Mouse (Mus musculus): ENCODE results near the gene Mlip.

The Mlip gene

DNA sequence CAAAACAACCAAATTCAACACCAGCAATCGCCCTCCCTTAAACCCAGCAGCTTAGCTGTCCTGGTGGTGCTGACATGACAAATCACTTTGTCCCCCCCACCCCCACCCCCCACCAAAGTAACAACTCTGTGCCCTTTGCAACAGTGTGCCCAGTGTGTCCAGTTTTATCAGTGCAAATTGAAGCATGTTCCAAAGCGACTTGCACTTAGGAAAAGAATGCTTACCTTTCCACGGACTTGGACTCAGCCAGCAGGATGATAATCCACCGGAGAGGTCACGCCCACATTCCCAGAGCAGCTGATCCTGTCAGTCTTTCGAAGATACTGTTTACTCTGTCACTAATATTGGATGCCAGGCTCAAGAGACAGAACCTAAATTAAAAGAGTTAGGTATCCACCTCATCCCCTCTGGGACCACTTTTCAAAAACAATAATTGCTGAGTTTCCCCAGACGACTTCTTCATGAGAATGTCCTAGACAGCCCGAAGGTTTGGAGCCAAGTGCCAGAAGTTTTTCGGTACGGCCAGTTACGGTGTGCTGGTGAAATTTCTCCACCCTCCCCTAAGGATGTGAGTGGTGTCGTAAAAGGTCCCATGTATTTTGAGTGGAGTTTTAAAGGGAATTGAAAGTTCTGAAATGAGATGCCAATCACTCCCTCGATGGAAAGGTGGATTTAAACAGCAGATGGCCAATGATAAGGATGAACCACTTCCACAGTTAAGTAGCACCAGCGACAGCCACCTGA is at the start of gene Mlip:
Gene Mlip, minus strand, starts transcription at position 538 of the 744 bp plus-strand sequence.
- no peak for TF ChIP-seq GATA4 (IDR thresholded peaks at IDR 0.05; ENCODE audit: insufficient replicate concordance, low read length)

DNA sequence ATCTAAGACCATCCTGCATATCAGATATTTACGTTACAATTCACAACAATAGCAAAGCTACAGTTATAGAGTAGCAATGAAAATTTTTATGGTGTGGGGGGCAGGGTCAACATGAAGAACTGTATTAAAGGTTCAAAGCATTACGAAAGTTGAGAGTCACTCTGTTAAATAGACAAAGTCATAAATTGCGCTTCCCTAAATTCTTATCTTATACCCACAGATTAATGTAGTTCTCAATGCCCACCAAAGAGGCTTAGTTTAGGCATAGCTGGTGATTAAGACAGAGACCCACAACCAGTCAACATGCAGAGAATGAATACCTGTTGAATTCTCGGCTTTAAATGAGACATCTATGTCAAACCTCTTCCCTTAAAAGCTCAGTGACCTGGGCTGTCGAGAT is 47.0 kb upstream of the Mlip start:
- TF ChIP-seq GATA4 (IDR thresholded peaks at IDR 0.05; ENCODE audit: insufficient replicate concordance, low read length), result no peak

DNA sequence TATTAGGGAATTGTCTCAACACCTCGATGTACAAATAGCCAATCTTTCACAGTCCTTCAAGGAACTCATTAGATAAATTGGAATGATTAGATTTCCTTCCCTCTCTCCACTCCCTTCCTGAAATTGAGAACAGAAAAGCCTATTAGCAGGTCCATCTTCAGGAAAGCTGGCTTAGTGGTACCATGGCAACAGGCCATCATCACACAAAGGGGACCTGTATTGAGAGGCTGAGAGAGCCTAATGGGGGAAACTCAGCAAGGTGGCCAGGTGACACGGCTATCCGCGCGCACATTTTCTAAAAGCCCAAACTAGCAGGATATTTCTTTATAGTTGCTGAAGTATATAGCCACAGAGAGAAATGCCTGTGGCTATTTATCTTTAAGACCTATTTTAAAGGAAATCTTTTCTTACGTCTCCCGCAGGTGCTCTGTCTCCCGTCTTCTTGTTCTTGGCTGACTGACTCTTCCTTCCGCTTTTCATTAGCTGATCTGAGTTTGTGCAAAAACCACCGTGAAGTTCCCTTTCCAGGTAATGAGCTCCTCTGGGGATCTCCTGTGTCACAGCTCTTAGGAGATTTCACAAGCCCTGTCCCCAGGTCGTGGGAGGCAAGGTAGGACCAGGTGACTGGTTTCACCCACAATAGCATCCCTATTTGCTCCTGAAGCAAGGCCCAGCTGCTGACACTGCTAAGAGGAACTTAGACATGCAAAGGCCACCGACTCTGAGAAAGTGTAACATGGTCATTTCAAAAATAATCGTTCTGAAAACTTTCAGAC is 46.3 kb upstream of the Mlip start:
- TF ChIP-seq GATA4 (IDR thresholded peaks at IDR 0.05; ENCODE audit: insufficient replicate concordance, low read length), result no peak

- no peak for TF ChIP-seq GATA4 (IDR thresholded peaks at IDR 0.05; ENCODE audit: insufficient replicate concordance, low read length)
Observed at GRCm38 (mm10) chr9:77397027-77397426, 44.3 kb upstream of the Mlip start.

GRCm38 (mm10) chr9:77391248-77391647 is 38.5 kb upstream of the Mlip start:
- no peak for TF ChIP-seq GATA4 (IDR thresholded peaks at IDR 0.05; ENCODE audit: insufficient replicate concordance, low read length)

DNA sequence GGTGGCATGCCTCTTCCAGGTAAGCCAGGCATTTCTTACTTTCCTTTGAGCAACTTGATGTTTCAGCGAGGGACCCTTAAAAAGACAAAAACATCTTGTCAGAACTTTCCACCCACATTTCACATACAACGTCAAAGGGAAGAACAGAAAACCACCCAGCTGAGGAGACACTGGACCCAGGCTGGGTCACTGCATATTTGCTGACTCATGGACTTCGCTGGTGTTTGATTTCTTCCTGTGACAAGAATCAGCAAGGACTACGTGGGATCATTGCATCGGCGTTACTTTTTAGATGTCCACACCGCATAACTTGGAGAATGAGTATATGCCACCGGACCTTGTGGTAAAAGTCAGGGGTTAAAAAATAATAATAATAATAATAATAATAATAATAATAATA is 36.2 kb upstream of the Mlip start:
- no peak for TF ChIP-seq GATA4 (IDR thresholded peaks at IDR 0.05; ENCODE audit: insufficient replicate concordance, low read length)

GRCm38 (mm10) chr9:77386751-77387150 is 34.0 kb upstream of the Mlip start:
- TF ChIP-seq GATA4 (IDR thresholded peaks at IDR 0.05; ENCODE audit: insufficient replicate concordance, low read length), result no peak

DNA sequence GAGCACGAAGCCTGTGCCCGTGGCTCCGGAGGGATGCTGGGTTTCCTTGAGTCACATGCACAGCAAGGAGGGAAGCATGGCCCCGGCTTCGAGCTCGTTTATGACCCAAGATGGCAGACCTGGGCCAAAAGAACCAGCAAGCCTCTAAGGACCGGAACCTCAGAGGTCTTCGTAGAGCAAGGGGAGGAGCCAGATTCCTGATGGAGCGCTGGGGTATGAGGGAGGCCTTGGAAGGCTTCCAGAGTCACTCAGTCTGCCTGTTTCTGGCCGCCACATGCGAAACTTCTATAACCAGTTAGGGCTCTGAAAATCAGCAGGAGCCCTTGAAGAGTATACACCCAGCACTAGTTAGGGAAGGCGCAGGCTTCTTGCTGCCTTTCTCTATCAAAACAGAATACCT is 32.8 kb upstream of the Mlip start:
- TF ChIP-seq GATA4 (IDR thresholded peaks at IDR 0.05; ENCODE audit: insufficient replicate concordance, low read length), result no peak

DNA sequence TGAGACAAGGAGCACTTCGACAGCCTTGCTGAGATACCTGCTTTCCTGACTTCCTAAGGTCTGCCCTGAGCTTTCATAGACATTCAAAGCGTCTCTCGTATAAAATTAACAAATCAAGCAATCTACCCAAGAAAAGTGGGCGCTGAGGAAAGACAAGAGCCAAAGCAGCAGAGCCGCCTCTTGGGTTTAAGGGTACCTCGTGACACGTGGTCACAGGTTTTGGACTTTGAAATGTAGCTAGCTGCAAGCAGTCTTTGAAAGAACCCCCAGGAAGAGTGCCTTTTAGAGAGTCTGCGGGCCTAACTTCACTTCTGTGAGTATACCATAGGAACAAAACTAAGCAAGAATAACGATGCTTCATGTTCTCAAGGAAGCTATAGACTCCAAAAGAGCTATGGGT is 31.9 kb upstream of the Mlip start:
- TF ChIP-seq GATA4 (IDR thresholded peaks at IDR 0.05; ENCODE audit: insufficient replicate concordance, low read length), result no peak

DNA sequence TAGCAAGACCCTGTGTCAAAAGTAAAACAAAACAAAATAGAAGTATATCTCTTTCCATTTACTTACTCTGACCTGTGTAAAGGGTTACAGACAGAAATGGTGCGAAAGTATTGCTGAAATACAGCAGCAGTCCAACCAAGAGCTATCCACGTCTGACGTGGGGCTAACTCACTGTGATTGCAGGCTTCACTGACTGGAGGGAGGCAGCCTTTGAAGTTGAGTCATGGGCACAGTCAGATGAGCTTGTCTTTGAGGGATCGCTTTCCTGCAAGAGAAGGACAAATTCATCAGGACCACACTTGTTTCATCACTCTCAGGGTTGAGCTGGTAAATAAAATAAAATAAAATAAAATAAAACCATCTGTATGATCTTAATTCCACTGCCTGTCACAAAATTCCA is 31.2 kb upstream of the Mlip start:
- TF ChIP-seq GATA4 (IDR thresholded peaks at IDR 0.05; ENCODE audit: insufficient replicate concordance, low read length), result no peak

DNA sequence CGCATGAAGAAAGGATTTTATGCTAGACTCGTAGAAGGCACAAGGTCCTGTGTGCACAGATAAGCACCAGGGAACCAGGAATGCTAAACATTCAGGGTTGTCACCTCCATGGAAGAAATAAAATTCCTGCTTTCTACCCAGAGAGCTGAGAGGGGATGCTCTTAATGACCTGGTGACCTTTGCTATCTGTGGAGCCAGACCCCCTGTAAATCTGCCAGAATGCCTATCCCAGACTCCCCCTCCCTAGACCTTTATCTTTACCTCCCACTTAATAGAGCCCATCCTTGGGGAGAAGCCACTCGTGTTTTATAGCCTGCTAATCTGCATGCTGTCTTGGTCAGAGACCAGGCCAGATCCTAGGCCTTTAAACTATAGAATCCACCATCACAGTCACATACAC is 29.7 kb upstream of the Mlip start:
- TF ChIP-seq GATA4 (IDR thresholded peaks at IDR 0.05; ENCODE audit: insufficient replicate concordance, low read length), result no peak

DNA sequence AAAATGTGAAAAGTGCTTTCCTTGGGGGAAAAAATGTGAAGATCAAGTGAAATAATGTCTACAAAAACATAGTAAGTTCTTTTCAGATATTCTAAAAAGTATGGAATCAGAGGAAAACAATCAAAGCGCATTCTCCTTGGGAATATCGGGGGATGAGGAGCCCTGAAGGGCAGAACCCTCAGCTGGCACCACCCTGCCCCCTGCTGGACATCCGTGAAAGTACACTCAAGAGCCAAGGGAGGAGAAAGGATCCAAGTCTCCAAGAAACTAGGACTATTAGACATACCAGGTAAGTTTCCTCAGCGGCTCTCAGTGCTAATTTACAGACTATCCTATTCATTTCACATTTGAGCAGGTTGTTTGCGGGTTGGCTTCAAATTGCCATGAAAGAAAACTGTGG is 28.8 kb upstream of the Mlip start:
- TF ChIP-seq GATA4 (IDR thresholded peaks at IDR 0.05; ENCODE audit: insufficient replicate concordance, low read length), result no peak

- TF ChIP-seq GATA4 (IDR thresholded peaks at IDR 0.05; ENCODE audit: insufficient replicate concordance, low read length), result no peak
Observed at GRCm38 (mm10) chr9:77379625-77380024, 26.9 kb upstream of the Mlip start.

- TF ChIP-seq GATA4 (IDR thresholded peaks at IDR 0.05; ENCODE audit: insufficient replicate concordance, low read length), result no peak
Observed at GRCm38 (mm10) chr9:77377696-77378095, 24.9 kb upstream of the Mlip start.

DNA sequence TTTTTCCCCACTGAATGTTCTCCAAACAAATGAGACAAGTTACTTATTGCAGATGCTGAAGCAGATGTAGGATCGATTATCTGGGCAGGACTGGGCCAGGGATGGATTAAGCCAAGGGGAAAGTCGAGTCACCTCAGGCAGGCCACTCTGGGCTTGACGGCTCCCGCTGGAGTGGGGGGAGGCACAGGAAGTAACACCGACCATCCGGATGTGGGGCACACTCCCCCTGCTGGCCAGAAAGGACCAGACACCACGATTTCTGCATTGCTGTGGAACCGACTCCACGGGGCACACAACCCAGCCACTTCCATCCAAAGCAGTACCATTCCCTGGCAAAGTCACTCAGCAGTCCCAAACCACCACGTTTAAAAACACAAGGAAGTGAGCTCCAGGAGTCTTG is 24.3 kb upstream of the Mlip start:
- TF ChIP-seq GATA4 (IDR thresholded peaks at IDR 0.05; ENCODE audit: insufficient replicate concordance, low read length), result no peak

- TF ChIP-seq GATA4 (IDR thresholded peaks at IDR 0.05; ENCODE audit: insufficient replicate concordance, low read length), result no peak
Observed at GRCm38 (mm10) chr9:77376561-77376960, 23.8 kb upstream of the Mlip start.

Measured in liver, adult (tissue).